Mouse (Mus musculus): ENCODE data around the gene Tmem132a. TPM values are rescaled to one million over a fixed set of nuclear protein-coding genes. Genes with fewer than 3 reads are reported as not detected.

Gene Tmem132a
- polyA plus RNA-seq, 1 experiment from 2014 or later: 36.7 TPM

DNA sequence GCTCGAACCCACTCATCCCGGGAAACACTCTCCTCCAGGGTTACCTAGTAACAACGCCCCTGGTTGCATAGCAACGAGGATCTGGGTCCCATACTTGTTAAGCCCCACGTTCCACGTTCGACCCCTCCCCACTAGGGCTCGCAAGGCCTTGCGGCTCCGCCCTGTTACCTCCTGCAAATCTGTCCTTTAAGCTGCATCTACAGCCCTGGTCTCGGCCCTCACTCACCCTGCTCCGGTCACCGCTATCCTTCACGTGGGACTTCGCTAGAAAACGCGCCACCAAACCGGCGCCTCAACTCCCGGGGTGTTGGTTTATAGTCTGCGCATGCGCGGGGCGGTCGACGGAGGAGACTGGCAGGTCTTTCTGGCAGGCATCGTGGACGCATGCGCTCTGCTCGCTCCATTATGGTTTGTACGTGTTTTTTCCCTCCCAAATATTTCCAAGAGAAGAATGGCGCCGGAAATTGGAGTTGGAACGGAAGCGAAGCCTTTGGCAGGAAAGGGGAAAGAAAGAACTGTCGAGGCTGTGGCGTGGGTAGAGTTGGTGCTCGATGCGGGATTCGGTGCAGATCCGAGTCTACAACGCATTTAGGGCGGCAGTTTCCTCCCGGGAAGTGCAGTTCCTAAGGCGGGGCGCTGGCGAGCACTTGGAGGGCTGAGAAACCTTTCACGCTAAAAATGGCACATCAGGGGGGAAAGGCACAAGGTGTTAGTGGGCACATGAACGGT is 11.8 kb upstream of the Tmem132a start, which contains the start of gene Tmem109:
TSS of gene Tmem109 (minus strand) at position 576 of the 729 bp plus-strand sequence.
- Histone ChIP-seq H3K27ac (ENCODE audit: low read length) (peak within 1 kb of the TSS; percentile 95), H3K4me1 (ENCODE audit: control insufficient read depth, insufficient read depth, low read length) (peaks cover 14% of the 10 kb centered on the region), H3K27me3 (ENCODE audit: control insufficient read depth, insufficient read depth, low read length) (no peaks in the 10 kb centered on the region), H3K9ac (ENCODE audit: low read length) (peak within 1 kb of the TSS; percentile 82), H3K36me3 (ENCODE audit: control insufficient read depth, insufficient read depth) (no peaks in the 10 kb centered on the region; the same call in 1 of the 2 replicates), H3K4me2 (ENCODE audit: low read depth, low read length) (peak within 1 kb of the TSS; percentile 91), H3K9me3 (replicated peaks; ENCODE audit: control insufficient read depth, low read length) (peaks cover 7% of the 10 kb centered on the region), H3K4me3 (ENCODE audit: low read length) (peak within 1 kb of the TSS; percentile 73)
- ATAC-seq (replicated peaks; ENCODE audit: extremely low read depth, insufficient read depth, low FRiP score): peak; percentile 92
- under 1% methylated on average over 49 of the region's 49 CpGs for WGBS

DNA sequence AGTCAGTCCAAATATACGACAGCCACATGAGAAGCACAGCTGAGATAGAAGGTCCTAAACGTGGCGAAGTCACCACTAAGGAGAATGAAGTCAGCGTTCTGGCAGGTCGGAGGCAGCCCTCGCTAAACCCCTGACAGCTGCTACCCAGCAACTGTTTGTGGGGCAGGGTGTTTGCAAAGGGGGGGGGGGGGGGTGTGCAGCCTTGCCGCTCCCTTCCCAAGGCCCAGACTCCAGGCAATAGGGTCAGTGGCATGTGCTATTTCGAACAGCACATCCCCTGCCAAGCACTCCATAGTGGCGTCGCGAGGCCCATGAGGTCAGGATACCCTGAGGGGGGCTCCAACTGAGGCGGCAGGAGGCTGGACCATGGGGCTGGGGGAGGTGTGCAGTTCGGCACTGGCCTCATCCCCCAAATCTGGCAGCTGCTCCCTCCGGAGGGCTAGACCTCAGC is 11.3 kb upstream of the Tmem132a start:
- ATAC-seq (replicated peaks; ENCODE audit: extremely low read depth, insufficient read depth, low FRiP score): peak; percentile 68
- Histone ChIP-seq H3K27me3 (ENCODE audit: control insufficient read depth, insufficient read depth, low read length) (no peaks in the 10 kb centered on the region), H3K9me3 (replicated peaks; ENCODE audit: control insufficient read depth, low read length) (peaks cover 7% of the 10 kb centered on the region), H3K36me3 (ENCODE audit: control insufficient read depth, insufficient read depth) (no peaks in the 10 kb centered on the region; the same call in 1 of the 2 replicates), H3K4me1 (ENCODE audit: control insufficient read depth, insufficient read depth, low read length) (peaks cover 14% of the 10 kb centered on the region), H3K4me2 (ENCODE audit: low read depth, low read length) (peak overlapping the region; percentile 91), H3K4me3 (ENCODE audit: low read length) (peak overlapping the region; percentile 73), H3K27ac (ENCODE audit: low read length) (peak overlapping the region; percentile 95), H3K9ac (ENCODE audit: low read length) (peak overlapping the region; percentile 82)
- WGBS: under 1% methylated on average over 14 of the region's 14 CpGs

DNA sequence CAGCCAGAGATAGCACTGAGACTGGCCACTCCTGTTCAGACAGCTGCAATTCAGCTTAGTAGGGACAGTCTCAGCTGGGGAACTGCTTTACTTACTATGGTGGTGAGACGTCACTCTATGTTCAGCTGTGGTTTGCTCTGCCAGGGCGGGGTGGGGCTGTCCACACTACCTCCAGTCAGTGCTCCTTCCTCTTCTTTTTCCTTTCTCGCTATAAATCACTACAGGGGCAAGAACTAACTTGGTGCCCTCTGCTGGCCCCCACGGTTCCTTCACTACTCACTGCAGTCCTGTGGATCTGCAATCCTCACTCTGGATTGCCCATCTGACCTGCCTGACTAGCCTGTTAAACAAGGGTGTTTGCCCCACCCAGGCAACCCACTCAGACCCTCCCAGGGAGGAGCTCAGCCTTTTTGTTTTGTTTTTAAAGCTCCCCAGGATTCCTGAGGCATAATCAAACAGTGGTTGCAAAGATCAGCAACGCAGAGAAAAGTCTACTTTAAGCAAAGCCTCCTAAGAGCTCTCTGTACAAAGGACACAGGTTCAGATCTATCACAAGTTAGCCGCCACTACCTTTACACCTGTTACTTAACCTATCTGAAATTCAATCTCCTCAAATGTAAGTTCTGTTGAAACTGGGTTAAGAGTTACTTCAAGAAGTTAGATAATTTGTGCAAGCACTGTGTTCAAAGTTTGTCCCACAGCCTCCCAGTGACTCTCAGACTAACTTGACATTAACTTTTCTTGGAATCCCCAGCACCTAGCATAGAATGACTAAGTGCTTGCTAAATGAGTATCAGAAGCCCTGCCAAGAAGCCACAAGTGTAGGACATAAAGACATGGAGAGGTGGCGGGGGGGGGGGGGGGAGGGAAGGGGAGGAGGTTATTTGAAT is 10.6 kb upstream of the Tmem132a start:
- Histone ChIP-seq H3K4me3 (ENCODE audit: low read length) (peak overlapping the region; percentile 73), H3K4me1 (ENCODE audit: control insufficient read depth, insufficient read depth, low read length) (peaks cover 14% of the 10 kb centered on the region), H3K9ac (ENCODE audit: low read length) (peak overlapping the region; percentile 82), H3K4me2 (ENCODE audit: low read depth, low read length) (peak overlapping the region; percentile 91), H3K36me3 (ENCODE audit: control insufficient read depth, insufficient read depth) (no peaks in the 10 kb centered on the region; the same call in 1 of the 2 replicates), H3K27me3 (ENCODE audit: control insufficient read depth, insufficient read depth, low read length) (no peaks in the 10 kb centered on the region), H3K27ac (ENCODE audit: low read length) (peak overlapping the region; percentile 95), H3K9me3 (replicated peaks; ENCODE audit: control insufficient read depth, low read length) (peaks cover 7% of the 10 kb centered on the region)
- WGBS: 39% methylated on average over 7 of the region's 7 CpGs
- no peak for ATAC-seq (replicated peaks; ENCODE audit: extremely low read depth, insufficient read depth, low FRiP score)

DNA sequence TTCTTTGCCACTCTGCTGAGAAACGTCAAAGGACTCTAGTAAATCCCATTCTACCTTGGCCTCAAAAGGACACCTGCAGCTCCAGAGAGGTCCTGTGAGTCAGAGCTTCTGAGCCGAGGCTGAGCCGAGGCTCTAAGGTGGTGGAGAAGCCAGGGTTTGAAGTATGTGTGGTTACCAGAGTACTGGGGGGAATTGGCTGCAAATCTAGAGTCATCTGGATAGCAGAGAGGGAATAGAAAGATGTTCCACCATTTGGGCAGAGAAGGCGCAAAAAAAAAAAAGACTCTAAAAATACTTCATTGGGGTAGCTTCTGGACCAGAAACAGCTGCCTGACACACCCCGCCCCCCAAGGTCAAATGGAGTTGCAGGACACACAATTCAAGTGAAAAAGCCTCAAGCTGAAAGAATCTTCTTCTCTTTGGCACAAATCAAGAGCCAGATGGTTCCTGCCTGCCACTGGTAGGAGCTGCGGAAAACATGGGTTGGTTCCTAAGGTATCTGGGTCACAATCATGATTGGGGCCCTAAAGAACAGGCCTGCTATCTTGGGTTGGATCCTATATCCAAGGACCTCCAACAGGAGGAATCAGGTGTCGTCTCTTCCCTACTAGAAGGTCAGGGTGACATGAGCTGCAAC is 8.6 kb upstream of the Tmem132a start:
- H3K36me3 ChIP-seq (ENCODE audit: control insufficient read depth, insufficient read depth): peaks cover 8% of the 10 kb centered on the region
- peaks cover 14% of the 10 kb centered on the region for H3K4me1 ChIP-seq (ENCODE audit: control insufficient read depth, insufficient read depth, low read length)
- no peaks in the 10 kb centered on the region for H3K9me3 ChIP-seq (replicated peaks; ENCODE audit: control insufficient read depth, low read length)
- H3K27ac ChIP-seq (ENCODE audit: low read length): no peak overlapping the region
- WGBS: 79% methylated on average over 7 of the region's 7 CpGs
- H3K9ac ChIP-seq (ENCODE audit: low read length): no peak overlapping the region
- no peak overlapping the region for H3K4me2 ChIP-seq (ENCODE audit: low read depth, low read length)
- no peak for ATAC-seq (replicated peaks; ENCODE audit: extremely low read depth, insufficient read depth, low FRiP score)
- H3K27me3 ChIP-seq (ENCODE audit: control insufficient read depth, insufficient read depth, low read length): no peaks in the 10 kb centered on the region
- no peak overlapping the region for H3K4me3 ChIP-seq (ENCODE audit: low read length)

DNA sequence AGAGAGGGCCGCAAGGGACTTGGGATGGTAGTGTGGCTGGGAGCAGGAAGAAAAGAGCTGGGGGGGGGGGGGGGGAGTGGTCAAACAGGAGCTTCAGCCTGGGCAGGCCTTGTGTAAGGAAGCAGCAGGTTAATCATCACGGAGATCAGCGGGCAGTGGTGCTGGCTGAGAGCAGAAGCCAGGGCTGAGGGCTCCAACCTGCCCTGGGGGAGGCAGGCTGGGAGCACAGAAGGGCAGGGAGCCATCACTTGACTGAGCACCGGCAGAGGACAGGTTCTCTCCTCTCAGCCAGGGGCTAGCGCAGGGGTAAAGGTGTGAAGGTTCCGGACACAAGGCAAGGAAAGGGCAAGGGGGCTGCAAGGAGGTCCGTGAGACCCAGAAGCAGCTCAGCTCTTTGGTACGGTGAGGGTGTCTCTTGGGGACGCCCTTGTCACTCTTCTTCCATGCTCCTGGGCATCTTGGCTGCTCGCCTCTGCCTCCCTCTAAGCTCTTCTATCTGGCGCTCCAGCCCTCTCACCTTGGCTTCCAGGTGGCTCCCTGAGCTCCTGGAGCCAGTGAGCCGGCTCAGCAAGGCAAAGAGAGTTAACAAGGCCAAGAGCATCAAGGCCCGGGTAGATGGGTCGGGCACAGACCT is 1.7 kb upstream of the Tmem132a start:
- 74% methylated on average over 14 of the region's 14 CpGs for WGBS
- Histone ChIP-seq H3K9me3 (replicated peaks; ENCODE audit: control insufficient read depth, low read length) (no peaks in the 10 kb centered on the region), H3K27ac (ENCODE audit: low read length) (no peak overlapping the region), H3K9ac (ENCODE audit: low read length) (no peak overlapping the region), H3K4me3 (ENCODE audit: low read length) (no peak overlapping the region), H3K27me3 (ENCODE audit: control insufficient read depth, insufficient read depth, low read length) (no peaks in the 10 kb centered on the region), H3K4me1 (ENCODE audit: control insufficient read depth, insufficient read depth, low read length) (peaks cover 15% of the 10 kb centered on the region), H3K36me3 (ENCODE audit: control insufficient read depth, insufficient read depth) (peaks cover 32% of the 10 kb centered on the region), H3K4me2 (ENCODE audit: low read depth, low read length) (no peak overlapping the region)
- no peak for ATAC-seq (replicated peaks; ENCODE audit: extremely low read depth, insufficient read depth, low FRiP score)

DNA sequence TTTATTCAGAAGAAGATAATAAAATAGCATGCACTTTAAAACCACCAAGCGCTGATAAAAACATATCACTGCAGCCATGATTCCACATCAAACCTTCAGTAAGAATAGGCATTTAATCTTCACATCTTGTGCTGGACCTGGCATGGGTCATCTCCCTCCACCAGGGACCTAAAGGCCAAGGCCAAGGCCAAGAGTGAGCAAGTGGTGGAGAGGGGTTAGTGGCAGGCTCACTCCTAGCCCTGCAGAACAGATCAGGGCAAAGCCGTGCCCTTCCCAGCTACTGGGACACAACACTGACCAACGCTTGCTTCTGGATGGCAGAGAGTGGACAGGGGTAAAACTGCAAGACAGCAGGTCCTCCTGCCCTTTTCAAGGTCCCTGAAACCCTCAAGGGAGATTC is 936 bp upstream of the Tmem132a start:
- H3K27ac ChIP-seq (ENCODE audit: low read length): no peak overlapping the region
- H3K4me3 ChIP-seq (ENCODE audit: low read length): no peak overlapping the region
- peaks cover 15% of the 10 kb centered on the region for H3K4me1 ChIP-seq (ENCODE audit: control insufficient read depth, insufficient read depth, low read length)
- no peaks in the 10 kb centered on the region for H3K9me3 ChIP-seq (replicated peaks; ENCODE audit: control insufficient read depth, low read length)
- H3K36me3 ChIP-seq (ENCODE audit: control insufficient read depth, insufficient read depth): peaks cover 35% of the 10 kb centered on the region
- H3K9ac ChIP-seq (ENCODE audit: low read length): no peak overlapping the region
- 87% methylated on average over 3 of the region's 3 CpGs for WGBS
- H3K4me2 ChIP-seq (ENCODE audit: low read depth, low read length): no peak overlapping the region
- ATAC-seq (replicated peaks; ENCODE audit: extremely low read depth, insufficient read depth, low FRiP score): no peak
- H3K27me3 ChIP-seq (ENCODE audit: control insufficient read depth, insufficient read depth, low read length): no peaks in the 10 kb centered on the region

DNA sequence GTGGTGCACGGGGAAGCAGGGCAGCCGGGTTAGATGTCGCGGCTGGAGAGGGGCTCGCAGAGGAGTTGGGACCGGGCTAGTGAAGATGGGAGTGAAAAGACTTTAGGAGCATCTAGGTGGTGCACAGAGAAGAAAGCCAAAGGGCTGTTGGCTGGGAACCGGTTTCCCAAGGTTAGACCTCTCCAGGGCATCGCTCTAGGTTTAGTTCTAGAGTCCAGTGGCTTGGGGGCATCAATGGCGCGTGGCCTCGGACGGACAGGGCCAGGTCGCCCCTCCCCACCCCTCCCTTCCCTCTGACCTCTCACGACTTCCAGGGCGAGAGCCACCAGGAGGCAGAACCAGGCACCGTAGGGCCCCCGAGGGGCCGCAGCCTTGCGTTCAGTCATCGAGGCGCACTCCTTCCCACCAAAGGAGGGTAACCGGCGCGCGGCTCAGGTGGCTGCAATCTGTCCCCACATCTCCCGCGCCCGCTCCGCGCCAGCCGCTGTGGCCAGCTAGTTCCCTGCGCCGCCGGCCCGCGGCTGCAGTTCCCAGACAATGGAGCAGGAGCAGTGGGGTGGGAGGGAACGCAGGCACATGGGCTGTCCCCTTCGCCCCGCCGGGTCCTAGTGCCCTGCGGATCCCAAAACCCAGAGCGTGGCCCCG is 377 bp downstream of the Tmem132a start:
- H3K4me1 ChIP-seq (ENCODE audit: control insufficient read depth, insufficient read depth, low read length): peaks cover 15% of the 10 kb centered on the region
- peak overlapping the region; percentile 88 for H3K9ac ChIP-seq (ENCODE audit: low read length)
- no peaks in the 10 kb centered on the region for H3K9me3 ChIP-seq (replicated peaks; ENCODE audit: control insufficient read depth, low read length)
- H3K4me2 ChIP-seq (ENCODE audit: low read depth, low read length): peak overlapping the region; percentile 84
- no peaks in the 10 kb centered on the region for H3K27me3 ChIP-seq (ENCODE audit: control insufficient read depth, insufficient read depth, low read length)
- H3K4me3 ChIP-seq (ENCODE audit: low read length): peak overlapping the region; percentile 83
- peaks cover 44% of the 10 kb centered on the region for H3K36me3 ChIP-seq (ENCODE audit: control insufficient read depth, insufficient read depth)
- ATAC-seq (replicated peaks; ENCODE audit: extremely low read depth, insufficient read depth, low FRiP score): peak; percentile 91
- peak overlapping the region; percentile 70 for H3K27ac ChIP-seq (ENCODE audit: low read length)
- WGBS: under 1% methylated on average over 43 of the region's 43 CpGs

DNA sequence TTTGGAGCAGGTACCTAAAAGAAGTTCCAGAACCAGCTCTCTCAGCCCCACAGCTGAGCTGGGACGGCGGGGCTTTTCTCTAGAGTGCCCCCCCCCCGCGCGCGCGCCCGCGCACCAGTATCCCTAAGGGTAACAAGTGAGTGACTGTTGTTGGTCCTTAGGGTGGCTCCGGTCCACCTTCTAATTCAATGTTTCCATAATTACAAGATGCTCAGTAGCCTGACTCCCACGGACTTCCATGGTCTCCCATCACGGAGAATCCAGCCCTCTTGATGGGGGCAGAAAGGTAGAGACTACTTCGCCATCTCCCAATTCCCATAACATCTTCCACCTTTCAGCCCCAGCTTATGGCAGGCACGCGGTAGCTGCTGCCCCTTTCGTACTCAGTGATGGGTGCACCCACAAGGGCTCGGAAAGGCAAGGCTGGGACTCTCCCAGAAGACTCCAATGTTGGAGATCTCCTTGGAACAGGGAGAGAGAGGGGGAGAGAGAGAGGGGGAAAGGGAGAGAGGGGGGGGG is 1.1 kb downstream of the Tmem132a start:
- Histone ChIP-seq H3K27me3 (ENCODE audit: control insufficient read depth, insufficient read depth, low read length) (no peaks in the 10 kb centered on the region), H3K4me3 (ENCODE audit: low read length) (peak overlapping the region; percentile 83), H3K36me3 (ENCODE audit: control insufficient read depth, insufficient read depth) (peaks cover 46% of the 10 kb centered on the region), H3K9me3 (replicated peaks; ENCODE audit: control insufficient read depth, low read length) (no peaks in the 10 kb centered on the region), H3K4me2 (ENCODE audit: low read depth, low read length) (peak overlapping the region; percentile 84), H3K4me1 (ENCODE audit: control insufficient read depth, insufficient read depth, low read length) (peaks cover 15% of the 10 kb centered on the region), H3K9ac (ENCODE audit: low read length) (peak overlapping the region; percentile 88), H3K27ac (ENCODE audit: low read length) (no peak overlapping the region)
- ATAC-seq (replicated peaks; ENCODE audit: extremely low read depth, insufficient read depth, low FRiP score): no peak
- WGBS: 1% methylated on average over 17 of the region's 17 CpGs

All from heart, embryonic 16.5 days (tissue).